Mouse (Mus musculus) embryonic facial prominence, embryonic 13.5 days (tissue): ENCODE measurements at regions not wholly inside any gene's neighbourhood (a gene's known extent, or its start where the extent isn't known, plus 50 kb on each side); places are given as distances from the start of the nearest gene placed in this dataset.
"Not testable (repeated sequence)": the region's sequence is repeated elsewhere in the genome, so short reads cannot be mapped to it uniquely, and the experiment has no call there.

Experiments used
- ATAC-seq: fragments of 200-750 bp; cut with Nextera tagmentation; 2 replicates; pipeline ENCODE4 v1.8.0; 2017; ENCODE audit warnings: low read depth; ENCODE audit not compliant: insufficient number of reproducible peaks, insufficient read depth, low FRiP score, low TSS enrichment
- H3K27ac ChIP-seq: fragments of 300-500 bp; sonication (generic); 2 replicates; pipeline ENCODE4 v1.5.1; 2015; ENCODE audit warnings: moderate library complexity, mild to moderate bottlenecking, inconsistent platforms
- H3K27me3 ChIP-seq: fragments of 300-500 bp; sonication (generic); 2 replicates; pipeline ENCODE4 v1.6.1; 2015; ENCODE audit warnings: mild to moderate bottlenecking, inconsistent platforms
- H3K36me3 ChIP-seq: fragments of 300-500 bp; sonication (generic); 2 replicates; pipeline ENCODE4 v1.6.1; 2015; ENCODE audit warnings: mild to moderate bottlenecking, inconsistent platforms
- H3K4me1 ChIP-seq: fragments of 300-500 bp; sonication (generic); 2 replicates; pipeline ENCODE4 v1.6.1; 2015; ENCODE audit warnings: inconsistent platforms
- H3K4me2 ChIP-seq: fragments of 300-500 bp; sonication (generic); 2 replicates; pipeline ENCODE4 v1.6.1; 2015; ENCODE audit warnings: moderate library complexity, mild to moderate bottlenecking, inconsistent platforms
- H3K4me3 ChIP-seq: fragments of 300-500 bp; sonication (generic); 2 replicates; pipeline ENCODE4 v1.5.1; 2015; ENCODE audit warnings: mild to moderate bottlenecking, inconsistent platforms
- H3K9ac ChIP-seq: fragments of 300-500 bp; sonication (generic); 2 replicates; pipeline ENCODE4 v1.6.1; 2015; ENCODE audit warnings: mild to moderate bottlenecking, inconsistent platforms
- H3K9me3 ChIP-seq: fragments of 300-500 bp; sonication (generic); 2 replicates; pipeline ENCODE4 v1.6.1; 2016; ENCODE audit warnings: inconsistent platforms
- WGBS: fragments of 180-500 bp; shearing (Covaris S2); methylation state at CpG from one replicate; pipeline ENCODE4 v1.1.7; 2015; ENCODE audit warnings: mixed read lengths; 5-methylcytosine and 5-hydroxymethylcytosine counted together

DNA sequence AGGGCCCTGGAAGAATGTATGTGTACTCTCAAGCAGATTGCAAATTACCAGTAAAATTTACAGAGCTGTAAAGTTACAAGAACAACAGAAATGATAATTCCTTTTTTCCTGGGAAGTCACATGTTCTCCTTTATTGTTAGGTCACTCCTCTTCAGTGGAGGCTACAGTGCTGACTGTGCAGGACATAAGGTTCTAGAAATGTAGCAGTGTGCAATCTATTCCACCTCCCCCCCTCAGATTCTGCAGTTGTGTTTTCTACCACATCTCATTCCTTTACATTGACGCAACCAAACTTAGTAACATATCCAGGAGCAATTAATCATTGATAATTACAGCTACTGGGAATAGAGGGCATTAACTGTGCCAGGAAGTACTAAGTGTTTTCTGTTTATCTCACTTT, 385.3 kb upstream of the Tnc start:
- 73% methylated on average over 1 of the region's 1 CpGs for WGBS
- H3K9ac ChIP-seq = no peak overlapping the region
- H3K36me3 ChIP-seq = no peaks in the 10 kb centered on the region
- H3K4me2 ChIP-seq = no peak overlapping the region
- H3K4me1 ChIP-seq = peaks cover under 1% of the 10 kb centered on the region
- H3K27ac ChIP-seq = no peak overlapping the region
- ATAC-seq = no peak
- H3K4me3 ChIP-seq = no peak overlapping the region
- no peaks in the 10 kb centered on the region for H3K9me3 ChIP-seq
- H3K27me3 ChIP-seq = no peaks in the 10 kb centered on the region

GRCm38 (mm10) chr4:64437744-64438594, 391.2 kb upstream of the Tnc start:
- H3K9ac ChIP-seq = no peak overlapping the region
- H3K36me3 ChIP-seq = no peaks in the 10 kb centered on the region
- H3K9me3 ChIP-seq = no peaks in the 10 kb centered on the region
- H3K4me1 ChIP-seq = peaks cover 18% of the 10 kb centered on the region
- peak overlapping the region; percentile 83 for H3K27ac ChIP-seq
- peak; percentile 80 for ATAC-seq
- H3K4me2 ChIP-seq = peak overlapping the region; percentile 30
- no peaks in the 10 kb centered on the region for H3K27me3 ChIP-seq
- WGBS = 22% methylated on average over 13 of the region's 13 CpGs
- no peak overlapping the region for H3K4me3 ChIP-seq

DNA sequence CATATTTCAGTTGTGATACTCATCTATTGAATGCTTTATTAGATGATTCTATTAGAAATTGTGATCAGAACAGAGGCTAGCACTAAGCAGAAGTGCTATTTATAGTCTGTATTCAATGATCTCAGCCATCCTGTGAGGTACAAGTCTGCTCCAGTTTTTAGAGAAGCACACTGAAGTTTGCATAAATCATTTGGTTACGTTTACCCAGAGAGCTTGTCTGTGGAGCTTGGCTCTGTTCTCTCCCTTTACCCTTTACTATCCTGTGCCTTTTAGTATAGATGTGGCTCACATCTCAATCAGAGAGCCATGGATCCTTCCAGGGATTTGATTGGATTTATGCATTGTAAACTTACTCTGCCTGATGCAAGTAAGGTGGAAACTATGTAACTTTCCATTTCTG, 404.6 kb upstream of the Tnc start:
- 42% methylated on average over 1 of the region's 1 CpGs for WGBS
- no peak overlapping the region for H3K4me3 ChIP-seq
- H3K27ac ChIP-seq = no peak overlapping the region
- no peak overlapping the region for H3K4me2 ChIP-seq
- no peaks in the 10 kb centered on the region for H3K27me3 ChIP-seq
- ATAC-seq = no peak
- H3K4me1 ChIP-seq = no peaks in the 10 kb centered on the region; the same call in 1 of the 2 replicates
- no peaks in the 10 kb centered on the region for H3K9me3 ChIP-seq
- no peaks in the 10 kb centered on the region for H3K36me3 ChIP-seq
- H3K9ac ChIP-seq = no peak overlapping the region

DNA sequence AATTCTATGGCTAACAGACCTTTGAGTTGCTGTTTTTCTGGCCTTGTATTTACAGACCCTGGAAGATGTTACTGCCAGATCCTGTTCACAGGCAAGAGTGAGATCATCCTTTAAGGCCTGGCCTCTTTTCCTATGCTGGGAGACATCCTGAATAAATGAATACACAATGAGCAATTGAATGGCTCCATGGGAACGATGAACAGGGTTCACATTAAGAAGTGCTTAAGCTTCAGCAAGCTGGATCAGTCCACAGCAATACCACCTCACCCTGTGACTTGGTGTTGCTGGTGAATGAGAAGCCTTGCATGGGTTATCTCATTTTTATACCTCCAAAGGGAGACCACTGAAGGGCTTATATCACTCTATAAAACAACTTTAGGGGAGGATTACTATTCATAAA, 405.1 kb upstream of the Tnc start:
- H3K4me1 ChIP-seq = no peaks in the 10 kb centered on the region; the same call in 1 of the 2 replicates
- H3K4me3 ChIP-seq = no peak overlapping the region
- H3K9ac ChIP-seq = no peak overlapping the region
- no peaks in the 10 kb centered on the region for H3K36me3 ChIP-seq
- 69% methylated on average over 1 of the region's 1 CpGs for WGBS
- no peaks in the 10 kb centered on the region for H3K9me3 ChIP-seq
- no peak overlapping the region for H3K27ac ChIP-seq
- H3K4me2 ChIP-seq = no peak overlapping the region
- no peaks in the 10 kb centered on the region for H3K27me3 ChIP-seq
- ATAC-seq = no peak

- no peak for ATAC-seq
- 90% methylated on average over 1 of the region's 1 CpGs for WGBS
- Histone ChIP-seq H3K27me3 (no peaks in the 10 kb centered on the region), H3K36me3 (no peaks in the 10 kb centered on the region), H3K4me2 (no peak overlapping the region), H3K9me3 (no peaks in the 10 kb centered on the region), H3K4me1 (no peaks in the 10 kb centered on the region), H3K9ac (no peak overlapping the region), H3K4me3 (no peak overlapping the region), H3K27ac (no peak overlapping the region)
Observed at GRCm38 (mm10) chr4:64492260-64492962, 445.6 kb upstream of the Tnc start.

DNA sequence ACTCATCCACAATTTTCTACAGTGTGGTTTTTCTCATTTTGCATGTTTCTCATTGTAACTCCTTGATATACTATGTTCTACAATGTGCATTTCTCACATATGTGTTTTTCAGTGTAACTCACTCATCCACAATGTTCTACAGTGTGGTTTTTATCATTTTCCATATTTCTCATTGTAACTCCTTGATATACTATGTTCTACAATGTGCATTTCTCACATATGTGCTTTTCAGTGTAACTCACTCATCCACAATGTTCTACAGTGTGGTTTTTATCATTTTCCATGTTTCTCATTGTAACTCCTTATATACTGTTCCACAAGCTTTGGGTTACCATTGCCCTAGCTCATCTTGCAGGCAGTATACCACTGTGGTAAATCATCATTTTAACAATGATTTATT, 450.9 kb upstream of the Tnc start:
- not testable (repeated sequence) for H3K4me2 ChIP-seq, H3K4me1 ChIP-seq, H3K27ac ChIP-seq, H3K36me3 ChIP-seq, H3K9ac ChIP-seq, H3K9me3 ChIP-seq, H3K4me3 ChIP-seq, H3K27me3 ChIP-seq
- peak; percentile 86 for ATAC-seq

- H3K4me2 ChIP-seq = no peak overlapping the region
- no peaks in the 10 kb centered on the region for H3K9me3 ChIP-seq
- WGBS = 70% methylated on average over 5 of the region's 5 CpGs
- no peak for ATAC-seq
- no peaks in the 10 kb centered on the region for H3K27me3 ChIP-seq
- no peak overlapping the region for H3K4me3 ChIP-seq
- H3K4me1 ChIP-seq = no peaks in the 10 kb centered on the region
- no peak overlapping the region for H3K27ac ChIP-seq
- H3K36me3 ChIP-seq = no peaks in the 10 kb centered on the region
- no peak overlapping the region for H3K9ac ChIP-seq
Observed at GRCm38 (mm10) chr4:64500635-64501395, 454.0 kb upstream of the Tnc start.

- Histone ChIP-seq H3K27me3 (no peaks in the 10 kb centered on the region), H3K9me3 (no peaks in the 10 kb centered on the region), H3K4me1 (no peaks in the 10 kb centered on the region), H3K27ac (no peak overlapping the region), H3K9ac (no peak overlapping the region), H3K36me3 (no peaks in the 10 kb centered on the region), H3K4me3 (no peak overlapping the region), H3K4me2 (no peak overlapping the region)
- ATAC-seq = no peak
Observed at GRCm38 (mm10) chr4:64521883-64522282, 475.1 kb upstream of the Tnc start.

GRCm38 (mm10) chr4:64527724-64528332, 481.0 kb upstream of the Tnc start:
- 90% methylated on average over 4 of the region's 4 CpGs for WGBS
- Histone ChIP-seq H3K27ac (no peak overlapping the region), H3K36me3 (no peaks in the 10 kb centered on the region), H3K9me3 (no peaks in the 10 kb centered on the region), H3K4me3 (no peak overlapping the region), H3K27me3 (no peaks in the 10 kb centered on the region), H3K9ac (no peak overlapping the region), H3K4me1 (no peaks in the 10 kb centered on the region), H3K4me2 (no peak overlapping the region)
- ATAC-seq = no peak

DNA sequence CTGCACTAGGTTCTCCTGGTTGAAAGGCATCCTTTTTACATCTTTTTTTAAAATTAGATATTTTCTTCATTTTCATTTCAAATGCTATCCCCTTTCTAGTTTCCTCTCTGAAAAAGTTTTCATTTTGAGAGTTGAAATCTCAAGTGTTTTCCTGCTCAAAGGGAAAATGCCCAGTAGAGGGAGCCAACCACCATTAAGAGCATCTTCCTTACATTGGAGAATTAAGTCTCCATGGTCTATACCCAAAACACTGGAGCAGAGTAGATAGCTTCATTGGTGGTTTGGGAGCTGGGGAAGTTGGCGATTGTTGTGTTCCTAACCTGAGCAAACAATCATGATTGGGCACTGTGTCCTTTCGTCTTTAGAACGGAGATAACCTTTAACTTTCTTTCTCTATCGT, 483.8 kb upstream of the Tnc start:
- H3K9me3 ChIP-seq = no peaks in the 10 kb centered on the region
- no peak overlapping the region for H3K4me2 ChIP-seq
- 0 out of 2 replicates have a peak, but pooled peaks cover 4% of the 10 kb centered on the region for H3K4me1 ChIP-seq
- no peaks in the 10 kb centered on the region for H3K27me3 ChIP-seq
- no peak for ATAC-seq
- no peak overlapping the region for H3K4me3 ChIP-seq
- WGBS = 74% methylated on average over 4 of the region's 4 CpGs
- no peak overlapping the region for H3K27ac ChIP-seq
- H3K9ac ChIP-seq = no peak overlapping the region
- H3K36me3 ChIP-seq = no peaks in the 10 kb centered on the region

- ATAC-seq = no peak
- H3K27me3 ChIP-seq = no peaks in the 10 kb centered on the region
- WGBS = 37% methylated on average over 3 of the region's 3 CpGs
Observed at GRCm38 (mm10) chr4:64533019-64533418, 486.2 kb upstream of the Tnc start.

More at GRCm38 (mm10) chr4:64533019-64533418, 486.2 kb upstream of the Tnc start:
- H3K27ac ChIP-seq = no peak overlapping the region
- no peaks in the 10 kb centered on the region for H3K36me3 ChIP-seq
- H3K4me1 ChIP-seq = peaks cover 13% of the 10 kb centered on the region; the same call in 1 of the 2 replicates
- no peaks in the 10 kb centered on the region for H3K9me3 ChIP-seq
- no peak overlapping the region for H3K4me3 ChIP-seq
- no peak overlapping the region for H3K4me2 ChIP-seq
- no peak overlapping the region for H3K9ac ChIP-seq
